Mouse (Mus musculus): ENCODE measurements around the gene Actr1a. TPM values are rescaled to one million over a fixed set of nuclear protein-coding genes. Genes with fewer than 3 reads are reported as not detected.

The Actr1a gene
- total and polyA plus RNA-seq, 2 experiments from 2014 or later, result 295 to 321 TPM

GRCm38 (mm10) chr19:46337719-46338330 lies 57.7 kb downstream of the Actr1a start:
- peaks cover 19% of the 10 kb centered on the region for H3K4me1 ChIP-seq (ENCODE audit: insufficient read depth, low read length)
- peak overlapping the region; percentile 87 for H3K4me2 ChIP-seq (ENCODE audit: low read depth, low read length)
- H3K9ac ChIP-seq (replicated peaks; ENCODE audit: low read length), result peak overlapping the region; percentile 67
- no peaks in the 10 kb centered on the region for H3K9me3 ChIP-seq (ENCODE audit: low read length)
- WGBS, result 26% methylated on average over 15 of the region's 15 CpGs
- H3K27ac ChIP-seq, result peak overlapping the region; percentile 83
- TF ChIP-seq CTCF (IDR thresholded peaks at IDR 0.05; ENCODE audit: low read depth), result no peak
- H3K4me3 ChIP-seq (ENCODE audit: low read length), result peak overlapping the region; percentile 81
- DNase-seq (ENCODE audit: low spot score), result no peak
- ATAC-seq, result 0 out of 2 replicates have a peak, but pooled peaks have one; percentile 0
- no peaks in the 10 kb centered on the region for H3K36me3 ChIP-seq (ENCODE audit: insufficient read depth, low read length)
- H3K27me3 ChIP-seq (ENCODE audit: insufficient read depth, low read length), result no peaks in the 10 kb centered on the region

- H3K27me3 ChIP-seq (ENCODE audit: insufficient read depth, low read length), result no peaks in the 10 kb centered on the region
- H3K4me1 ChIP-seq (ENCODE audit: insufficient read depth, low read length), result peaks cover 19% of the 10 kb centered on the region
- no peak overlapping the region for H3K4me2 ChIP-seq (ENCODE audit: low read depth, low read length)
- no peak overlapping the region for H3K9ac ChIP-seq (replicated peaks; ENCODE audit: low read length)
- H3K27ac ChIP-seq, result no peak overlapping the region
- 83% methylated on average over 3 of the region's 3 CpGs for WGBS
- TF ChIP-seq CTCF (IDR thresholded peaks at IDR 0.05; ENCODE audit: low read depth), result no peak
- H3K4me3 ChIP-seq (ENCODE audit: low read length), result no peak overlapping the region
- H3K9me3 ChIP-seq (ENCODE audit: low read length), result no peaks in the 10 kb centered on the region
- peaks cover 12% of the 10 kb centered on the region; the same call in 1 of the 2 replicates for H3K36me3 ChIP-seq (ENCODE audit: insufficient read depth, low read length)
- DNase-seq (ENCODE audit: low spot score) (no peak), ATAC-seq (no peak)
Observed at GRCm38 (mm10) chr19:46333906-46334305, 61.6 kb downstream of the Actr1a start.

- WGBS, result 40% methylated on average over 7 of the region's 7 CpGs
- H3K27ac ChIP-seq, result no peak overlapping the region
- ATAC-seq, result no peak
- H3K4me1 ChIP-seq (ENCODE audit: insufficient read depth, low read length), result peaks cover 15% of the 10 kb centered on the region
- no peak overlapping the region for H3K4me2 ChIP-seq (ENCODE audit: low read depth, low read length)
- no peak overlapping the region for H3K9ac ChIP-seq (replicated peaks; ENCODE audit: low read length)
- H3K27me3 ChIP-seq (ENCODE audit: insufficient read depth, low read length), result no peaks in the 10 kb centered on the region
- peaks cover 12% of the 10 kb centered on the region; the same call in 1 of the 2 replicates for H3K36me3 ChIP-seq (ENCODE audit: insufficient read depth, low read length)
- H3K9me3 ChIP-seq (ENCODE audit: low read length), result no peaks in the 10 kb centered on the region
- no peak overlapping the region for H3K4me3 ChIP-seq (ENCODE audit: low read length)
- DNase-seq (ENCODE audit: low spot score), result no peak
- TF ChIP-seq CTCF (IDR thresholded peaks at IDR 0.05; ENCODE audit: low read depth), result no peak
Observed at GRCm38 (mm10) chr19:46332721-46333339, 62.7 kb downstream of the Actr1a start.

- Histone ChIP-seq H3K27me3 (ENCODE audit: insufficient read depth, low read length) (no peaks in the 10 kb centered on the region), H3K27ac (no peak overlapping the region), H3K4me3 (ENCODE audit: low read length) (no peak overlapping the region), H3K9me3 (ENCODE audit: low read length) (no peaks in the 10 kb centered on the region), H3K36me3 (ENCODE audit: insufficient read depth, low read length) (peaks cover 12% of the 10 kb centered on the region; the same call in 1 of the 2 replicates), H3K4me2 (ENCODE audit: low read depth, low read length) (no peak overlapping the region), H3K4me1 (ENCODE audit: insufficient read depth, low read length) (peaks cover 12% of the 10 kb centered on the region), H3K9ac (replicated peaks; ENCODE audit: low read length) (no peak overlapping the region)
- ATAC-seq (no peak), DNase-seq (ENCODE audit: low spot score) (no peak)
- 91% methylated on average over 3 of the region's 3 CpGs for WGBS
- no peak for TF ChIP-seq CTCF (IDR thresholded peaks at IDR 0.05; ENCODE audit: low read depth)
Observed at GRCm38 (mm10) chr19:46331936-46332335, 63.6 kb downstream of the Actr1a start.

- H3K36me3 ChIP-seq (ENCODE audit: insufficient read depth, low read length), result peaks cover 12% of the 10 kb centered on the region; the same call in 1 of the 2 replicates
- no peaks in the 10 kb centered on the region for H3K27me3 ChIP-seq (ENCODE audit: insufficient read depth, low read length)
- ATAC-seq, result no peak
- H3K4me2 ChIP-seq (ENCODE audit: low read depth, low read length), result no peak overlapping the region
- peaks cover 11% of the 10 kb centered on the region for H3K4me1 ChIP-seq (ENCODE audit: insufficient read depth, low read length)
- no peak overlapping the region for H3K27ac ChIP-seq
- 90% methylated on average over 14 of the region's 14 CpGs for WGBS
- no peaks in the 10 kb centered on the region for H3K9me3 ChIP-seq (ENCODE audit: low read length)
- H3K9ac ChIP-seq (replicated peaks; ENCODE audit: low read length), result no peak overlapping the region
- no peak overlapping the region for H3K4me3 ChIP-seq (ENCODE audit: low read length)
- no peak for DNase-seq (ENCODE audit: low spot score)
- TF ChIP-seq CTCF (IDR thresholded peaks at IDR 0.05; ENCODE audit: low read depth), result no peak
Observed at GRCm38 (mm10) chr19:46331326-46331725, 64.2 kb downstream of the Actr1a start.

GRCm38 (mm10) chr19:46330696-46331095 lies 64.9 kb downstream of the Actr1a start:
- peaks cover 11% of the 10 kb centered on the region for H3K4me1 ChIP-seq (ENCODE audit: insufficient read depth, low read length)
- no peak overlapping the region for H3K27ac ChIP-seq
- H3K4me3 ChIP-seq (ENCODE audit: low read length), result no peak overlapping the region
- no peaks in the 10 kb centered on the region for H3K27me3 ChIP-seq (ENCODE audit: insufficient read depth, low read length)
- no peaks in the 10 kb centered on the region for H3K9me3 ChIP-seq (ENCODE audit: low read length)
- no peak for DNase-seq (ENCODE audit: low spot score)
- H3K9ac ChIP-seq (replicated peaks; ENCODE audit: low read length), result no peak overlapping the region
- no peak for ATAC-seq
- no peak for TF ChIP-seq CTCF (IDR thresholded peaks at IDR 0.05; ENCODE audit: low read depth)
- no peak overlapping the region for H3K4me2 ChIP-seq (ENCODE audit: low read depth, low read length)
- WGBS, result 95% methylated on average over 12 of the region's 12 CpGs
- H3K36me3 ChIP-seq (ENCODE audit: insufficient read depth, low read length), result peaks cover 12% of the 10 kb centered on the region; the same call in 1 of the 2 replicates

- peak; percentile 92 for TF ChIP-seq CTCF (IDR thresholded peaks at IDR 0.05; ENCODE audit: low read depth)
- H3K4me3 ChIP-seq (ENCODE audit: low read length), result peak overlapping the region; percentile 59; the same call in 1 of the 2 replicates
Observed at GRCm38 (mm10) chr19:46329951-46330350, 65.6 kb downstream of the Actr1a start.

More at GRCm38 (mm10) chr19:46329951-46330350, 65.6 kb downstream of the Actr1a start:
- Histone ChIP-seq H3K9ac (replicated peaks; ENCODE audit: low read length) (no peak overlapping the region), H3K4me2 (ENCODE audit: low read depth, low read length) (peak overlapping the region; percentile 91), H3K27me3 (ENCODE audit: insufficient read depth, low read length) (no peaks in the 10 kb centered on the region), H3K36me3 (ENCODE audit: insufficient read depth, low read length) (peaks cover 12% of the 10 kb centered on the region; the same call in 1 of the 2 replicates), H3K9me3 (ENCODE audit: low read length) (no peaks in the 10 kb centered on the region), H3K4me1 (ENCODE audit: insufficient read depth, low read length) (peaks cover 11% of the 10 kb centered on the region), H3K27ac (no peak overlapping the region)
- WGBS, result 8% methylated on average over 16 of the region's 16 CpGs
- ATAC-seq (peak; percentile 30; the same call in 1 of the 2 replicates), DNase-seq (ENCODE audit: low spot score) (peak; percentile 88)

All from hindbrain, postnatal 0 days (tissue).